Mouse (Mus musculus): ENCODE results near the gene Tspan33. TPM values are rescaled to one million over a fixed set of nuclear protein-coding genes. Genes with fewer than 3 reads are reported as not detected.

Tspan33 gene
- polyA plus RNA-seq (2021; fragmentation: Nextera tagmentation), result 2.6 and 14.3 TPM in 2 replicates
- long read RNA-seq, experiment 1, partial matches to known transcripts, result 6 of 9 reads
- long read RNA-seq, experiment 1, other reads (novel, unspliced or antisense), result 2 of 9 reads
- long read RNA-seq, experiment 2, partial matches to known transcripts, result 1 of 2 reads
- long read RNA-seq, experiment 2, other reads (novel, unspliced or antisense), result 1 of 2 reads

GRCm38 (mm10) chr6:29693953-29694352 lies at the start of gene Tspan33:
Tspan33 (plus strand) TSS chr6:29694222.

GRCm38 (mm10) chr6:29735336-29735688 lies 41.3 kb downstream of the Tspan33 start, which contains the start of gene Smo:
Smo (plus strand) TSS chr6:29735503.

Other genes starting within 250 kb of the Tspan33 start
- gene Atp6v1f, start 226.5 kb upstream of the Tspan33 start, polyA plus RNA-seq (2021; fragmentation: Nextera tagmentation), result 835 and 900 TPM in 2 replicates
- not detected in 2 replicates for gene Atp6v1fnb, start 222.8 kb upstream of the Tspan33 start, polyA plus RNA-seq (2021; fragmentation: Nextera tagmentation)
- 0.30 and 0.42 TPM in 2 replicates for gene Kcp, start 186.3 kb upstream of the Tspan33 start, polyA plus RNA-seq (2021; fragmentation: Nextera tagmentation)
- 2.1 and 3.3 TPM in 2 replicates for gene Irf5, start 167.6 kb upstream of the Tspan33 start, polyA plus RNA-seq (2021; fragmentation: Nextera tagmentation)
- 22.8 and 35.0 TPM in 2 replicates for gene Tnpo3, start 84.3 kb upstream of the Tspan33 start, polyA plus RNA-seq (2021; fragmentation: Nextera tagmentation)
- gene Smo, start 41.3 kb downstream of the Tspan33 start, polyA plus RNA-seq (2021; fragmentation: Nextera tagmentation), result 1.7 and 3.1 TPM in 2 replicates
- gene Ahcyl2, start 73.8 kb downstream of the Tspan33 start, polyA plus RNA-seq (2021; fragmentation: Nextera tagmentation), result 9.7 and 21.8 TPM in 2 replicates
- gene Strip2, start 222.8 kb downstream of the Tspan33 start, polyA plus RNA-seq (2021; fragmentation: Nextera tagmentation), result 5.0 and 9.0 TPM in 2 replicates

All from left cerebral cortex, adult 6 months (tissue).